Mouse (Mus musculus): ENCODE results near the gene Ar.

DNA sequence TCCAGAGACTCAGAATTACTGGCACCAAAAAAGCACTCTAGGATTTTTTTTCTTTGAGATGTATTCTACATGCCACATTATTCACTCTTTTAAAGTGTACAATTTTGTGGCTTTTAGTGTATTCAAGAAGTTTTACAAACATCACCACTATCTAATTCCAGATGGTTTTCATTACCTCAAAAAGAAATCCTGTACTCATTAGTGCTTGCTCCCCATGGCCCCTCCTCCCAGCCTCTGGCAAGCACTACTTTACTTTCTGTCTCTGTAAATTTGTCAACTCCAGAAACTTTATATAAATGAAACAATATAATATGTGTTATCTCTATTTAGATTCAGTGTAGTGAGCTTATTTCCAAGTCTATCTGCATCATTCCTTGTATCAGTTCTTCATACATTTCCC is 122.8 kb downstream of the Ar start:
- no peak for TF ChIP-seq CTCF (IDR thresholded peaks at IDR 0.05; ENCODE audit: borderline replicate concordance, extremely low read depth, insufficient read depth, insufficient read length)
- TF ChIP-seq POLR2A (IDR thresholded peaks at IDR 0.05; ENCODE audit: borderline replicate concordance, extremely low read depth, insufficient read depth, insufficient read length, poor library complexity, severe bottlenecking) = no peak

All from brain, embryonic 14.5 days (tissue).